Mouse (Mus musculus): ENCODE measurements around the gene Gm15448.
"Not testable (repeated sequence)": the region's sequence is repeated elsewhere in the genome, so short reads cannot be mapped to it uniquely, and the experiment has no call there.

- TF ChIP-seq POLR2A (IDR thresholded peaks at IDR 0.05; ENCODE audit: extremely low read depth, insufficient read depth, low read length); CTCF (IDR thresholded peaks at IDR 0.05; ENCODE audit: low read depth, low read length): not testable (repeated sequence)
Observed at GRCm38 (mm10) chr7:3837854-3838253, 12.4 kb upstream of the Gm15448 start.

Data from liver, adult 2 months (tissue).